In genomic region chr8:117321232-117321631, GRCm38 (mm10) we compare ENCODE assay signal across 17 mouse cellular contexts.
DNase-seq lines count a peak whose midpoint lies in the region; ATAC-seq and TF ChIP-seq lines count a peak whose summit lies in the region.
"Had no signal": no experiment of that assay in that cellular context is flagged by ENCODE, and none has a peak within 500 bp of the region (broad histone marks: within the 10 kb centered on the region; RNA-seq: fewer than 3 reads in every experiment).

No protein-coding gene starts in this region.

- H3K4me1 ChIP-seq in forebrain, embryonic 11.5 days (replicated peaks; ENCODE audit: control insufficient read depth, insufficient read depth, low read length): peaks cover 2% of the 10 kb centered on the region; the same call in 1 of the 2 replicates
- peaks cover 43% of the 10 kb centered on the region for H3K4me1 ChIP-seq in forebrain, embryonic 10.5 days
- H3K4me1 ChIP-seq in midbrain, embryonic 12.5 days: peaks cover 44% of the 10 kb centered on the region
- peaks cover 17% of the 10 kb centered on the region for H3K4me1 ChIP-seq in midbrain, embryonic 11.5 days (ENCODE audit: control insufficient read depth, insufficient read depth, low read length)
- peaks cover 39% of the 10 kb centered on the region for H3K4me1 ChIP-seq in small intestine, adult 2 months (ENCODE audit: control insufficient read depth, insufficient read depth, insufficient read length, low read length)

- no peak overlapping the region for H3K9ac ChIP-seq in forebrain, embryonic 11.5 days (ENCODE audit: low read length)
- H3K9ac ChIP-seq in midbrain, embryonic 12.5 days (replicated peaks): no peak overlapping the region; the same call in 1 of the 2 replicates
- no peak overlapping the region for H3K9ac ChIP-seq in midbrain, embryonic 11.5 days (ENCODE audit: low read length)
- H3K9ac ChIP-seq: liver, embryonic 13.5 days had no signal

- TF ChIP-seq CTCF in small intestine, adult 2 months (IDR thresholded peaks at IDR 0.05; ENCODE audit: extremely low read depth, insufficient read length, insufficient replicate concordance, low read depth, low read length): no peak

- no peak overlapping the region for H3K4me3 ChIP-seq in forebrain, embryonic 11.5 days (ENCODE audit: low read depth, low read length)
- no peak overlapping the region for H3K4me3 ChIP-seq in forebrain, embryonic 10.5 days
- no peak overlapping the region for H3K4me3 ChIP-seq in midbrain, embryonic 12.5 days
- H3K4me3 ChIP-seq in midbrain, embryonic 11.5 days (ENCODE audit: low read depth, low read length): no peak overlapping the region
- H3K4me3 ChIP-seq in small intestine, adult 2 months (ENCODE audit: low read depth, low read length): no peak overlapping the region
- H3K4me3 ChIP-seq: gastrocnemius, adult 2 months; heart, adult 2 months; liver, embryonic 13.5 days had no signal

- TF ChIP-seq POLR2A in small intestine, adult 2 months (IDR thresholded peaks at IDR 0.05; ENCODE audit: low read depth, low read length): no peak

- no peaks in the 10 kb centered on the region for H3K9me3 ChIP-seq in forebrain, embryonic 11.5 days (ENCODE audit: control insufficient read depth, low read length)
- no peaks in the 10 kb centered on the region for H3K9me3 ChIP-seq in forebrain, embryonic 10.5 days
- no peaks in the 10 kb centered on the region for H3K9me3 ChIP-seq in midbrain, embryonic 12.5 days
- no peaks in the 10 kb centered on the region for H3K9me3 ChIP-seq in midbrain, embryonic 11.5 days (ENCODE audit: control insufficient read depth, low read length)
- H3K9me3 ChIP-seq: liver, embryonic 13.5 days had no signal

- H3K36me3 ChIP-seq in forebrain, embryonic 11.5 days (ENCODE audit: control insufficient read depth, insufficient read depth, low read length): no peaks in the 10 kb centered on the region
- peaks cover 16% of the 10 kb centered on the region; the same call in 1 of the 2 replicates for H3K36me3 ChIP-seq in forebrain, embryonic 10.5 days (replicated peaks)
- H3K36me3 ChIP-seq in midbrain, embryonic 12.5 days: no peaks in the 10 kb centered on the region; the same call in 1 of the 2 replicates
- H3K36me3 ChIP-seq in midbrain, embryonic 11.5 days (ENCODE audit: control insufficient read depth, insufficient read depth, low read length): no peaks in the 10 kb centered on the region
- peaks cover 13% of the 10 kb centered on the region; the same call in 1 of the 2 replicates for H3K36me3 ChIP-seq in small intestine, adult 2 months (ENCODE audit: control insufficient read depth, insufficient read depth, low read length)

- no peak for ATAC-seq in forebrain, embryonic 11.5 days (replicated peaks; ENCODE audit: low FRiP score)
- ATAC-seq in midbrain, embryonic 12.5 days (ENCODE audit: low FRiP score, low read depth): no peak
- ATAC-seq in midbrain, embryonic 11.5 days (ENCODE audit: low FRiP score): no peak
- ATAC-seq: Patski had no signal

- DNase-seq in forebrain, embryonic 11.5 days (ENCODE audit: low spot score): no peak
- no peak for DNase-seq in forebrain, embryonic 10.5 days (ENCODE audit: extremely low spot score, low spot score)
- DNase-seq in midbrain, embryonic 11.5 days (ENCODE audit: low spot score, missing footprints): no peak
- DNase-seq in induced T-regulatory cell, adult 2 months (ENCODE audit: low read depth): peak; percentile 48
- DNase-seq in right cerebral cortex, postnatal 10 days (ENCODE audit: low spot score in 2 of 2): no peak
- no peak for DNase-seq in urinary bladder, postnatal 14 days (ENCODE audit: low spot score)
- DNase-seq: cerebellum, adult 11-12 months; gastrocnemius, adult 2 months; heart, adult 2 months; heart, postnatal 10 days; liver, embryonic 13.5 days; lung, postnatal 14 days; thymus, postnatal 25 days had no signal

- no peaks in the 10 kb centered on the region for H3K27me3 ChIP-seq in forebrain, embryonic 11.5 days (ENCODE audit: control insufficient read depth, insufficient read depth, low read length)
- H3K27me3 ChIP-seq in forebrain, embryonic 10.5 days (ENCODE audit: poor library complexity, severe bottlenecking): no peaks in the 10 kb centered on the region
- no peaks in the 10 kb centered on the region for H3K27me3 ChIP-seq in midbrain, embryonic 12.5 days
- H3K27me3 ChIP-seq in midbrain, embryonic 11.5 days (ENCODE audit: control insufficient read depth, insufficient read depth, low read length): no peaks in the 10 kb centered on the region
- no peaks in the 10 kb centered on the region for H3K27me3 ChIP-seq in small intestine, adult 2 months (ENCODE audit: control insufficient read depth, insufficient read depth, low read length)
- H3K27me3 ChIP-seq: liver, embryonic 13.5 days; Patski had no signal

- no peak overlapping the region for H3K4me2 ChIP-seq in forebrain, embryonic 11.5 days (ENCODE audit: low read depth, low read length, severe bottlenecking)
- no peak overlapping the region for H3K4me2 ChIP-seq in midbrain, embryonic 12.5 days (replicated peaks)
- H3K4me2 ChIP-seq in midbrain, embryonic 11.5 days: no peak overlapping the region
- H3K4me2 ChIP-seq: liver, embryonic 13.5 days had no signal

- H3K27ac ChIP-seq in forebrain, embryonic 11.5 days (ENCODE audit: low read depth, low read length): 0 out of 2 replicates have a peak overlapping the region, but pooled peaks have one; percentile 18
- no peak overlapping the region for H3K27ac ChIP-seq in forebrain, embryonic 10.5 days
- H3K27ac ChIP-seq in midbrain, embryonic 12.5 days (replicated peaks): peak overlapping the region; percentile 80
- no peak overlapping the region for H3K27ac ChIP-seq in midbrain, embryonic 11.5 days (ENCODE audit: low read depth, low read length)
- peak overlapping the region; percentile 38; the same call in 1 of the 2 replicates for H3K27ac ChIP-seq in small intestine, adult 2 months (ENCODE audit: insufficient read depth, low read depth, low read length)
- H3K27ac ChIP-seq: gastrocnemius, adult 2 months; heart, adult 2 months; liver, embryonic 13.5 days; stomach, postnatal 0 days had no signal

- 89% methylated on average over 15 of the region's 15 CpGs for WGBS in forebrain, embryonic 11.5 days
- WGBS in forebrain, embryonic 10.5 days: 83% methylated on average over 15 of the region's 15 CpGs
- WGBS in midbrain, embryonic 12.5 days: 85% methylated on average over 15 of the region's 15 CpGs
- 93% methylated on average over 15 of the region's 15 CpGs for WGBS in midbrain, embryonic 11.5 days
- 74% methylated on average over 15 of the region's 15 CpGs for WGBS in small intestine, adult 2 months

Comparison
In these comparisons a context has a peak if more than half of its experiments do, and no peak if none do; other contexts are left out.
1. H3K27ac ChIP-seq: peak in forebrain, embryonic 11.5 days (single experiment), midbrain, embryonic 12.5 days (single experiment) and small intestine, adult 2 months (single experiment); none in forebrain, embryonic 10.5 days (single experiment) and midbrain, embryonic 11.5 days (single experiment).